Mouse (Mus musculus) lung, postnatal 0 days (tissue): ENCODE measurements around the gene Araf. TPM values are rescaled to one million over a fixed set of nuclear protein-coding genes. Genes with fewer than 3 reads are reported as not detected.

ENCODE experiments used
- ATAC-seq: fragments of 200-750 bp; cut with Nextera tagmentation; 2 replicates; pipeline ENCODE4 v1.8.0; 2017; ENCODE audit warnings: moderate library complexity
- DNase-seq: peaks from one replicate; pipeline ENCODE4 v3.0.0-alpha.2; 2016; ENCODE audit warnings: low spot score
- H3K27ac ChIP-seq: fragments of 300-500 bp; sonication (generic); 2 replicates; pipeline ENCODE4 v1.5.1; 2014; ENCODE audit warnings: antibody characterized with exemption, mild to moderate bottlenecking, low read length, mixed read lengths
- H3K27me3 ChIP-seq: fragments of 300-500 bp; sonication (generic); replicated peaks from 2 replicates; pipeline ENCODE4 v1.6.1; 2014; ENCODE audit warnings: low read length, mixed read lengths; ENCODE audit not compliant: insufficient read depth
- H3K36me3 ChIP-seq: fragments of 300-500 bp; sonication (generic); 2 replicates; pipeline ENCODE4 v1.6.1; 2014; ENCODE audit warnings: low read length, mixed read lengths; ENCODE audit not compliant: insufficient read depth
- H3K4me1 ChIP-seq: fragments of 300-500 bp; sonication (generic); 2 replicates; pipeline ENCODE4 v1.6.1; 2014; ENCODE audit warnings: antibody characterized with exemption, low read depth, low read length, mixed read lengths; ENCODE audit not compliant: insufficient read depth
- H3K4me2 ChIP-seq: fragments of 300-500 bp; sonication (generic); replicated peaks from 2 replicates; pipeline ENCODE4 v1.6.1; 2014; ENCODE audit warnings: low read depth, mild to moderate bottlenecking, low read length, moderate library complexity, mixed read lengths
- H3K4me3 ChIP-seq: fragments of 300-500 bp; sonication (generic); 2 replicates; pipeline ENCODE4 v1.5.1; 2014; ENCODE audit warnings: low read depth, low read length
- H3K9ac ChIP-seq: fragments of 300-500 bp; sonication (generic); replicated peaks from 2 replicates; pipeline ENCODE4 v1.6.1; 2014; ENCODE audit warnings: low read depth, mild to moderate bottlenecking
- H3K9me3 ChIP-seq: fragments of 300-500 bp; sonication (generic); 2 replicates; pipeline ENCODE4 v1.6.1; 2016; ENCODE audit warnings: low read length, mixed read lengths
- CTCF ChIP-seq: IDR thresholded peaks from 2 replicates; pipeline ENCODE4 v1.5.1; 2016; ENCODE audit warnings: antibody characterized with exemption, mild to moderate bottlenecking
- EP300 ChIP-seq: IDR thresholded peaks from 2 replicates; pipeline ENCODE4 v1.6.1; 2016; ENCODE audit warnings: antibody characterized with exemption, mild to moderate bottlenecking, control low read depth
- WGBS: fragments of 180-500 bp; shearing (Covaris S2); extraction: QIAGEN DNeasy Blood & Tissue Kit; methylation state at CpG from one replicate; pipeline ENCODE4 v1.1.7; 2014; 5-methylcytosine and 5-hydroxymethylcytosine counted together
- polyA plus RNA-seq: library from polyadenylated mRNA; unstranded; fragments of >200 nt; fragmentation: Nextera tagmentation; extraction: Ambion mirVana; gene quantifications from 2 replicates; pipeline ENCODE4 v1.2.1, GENCODE M21; 2015

The Araf gene
- polyA plus RNA-seq, 1 experiment from 2014 or later: 73.8 TPM

DNA sequence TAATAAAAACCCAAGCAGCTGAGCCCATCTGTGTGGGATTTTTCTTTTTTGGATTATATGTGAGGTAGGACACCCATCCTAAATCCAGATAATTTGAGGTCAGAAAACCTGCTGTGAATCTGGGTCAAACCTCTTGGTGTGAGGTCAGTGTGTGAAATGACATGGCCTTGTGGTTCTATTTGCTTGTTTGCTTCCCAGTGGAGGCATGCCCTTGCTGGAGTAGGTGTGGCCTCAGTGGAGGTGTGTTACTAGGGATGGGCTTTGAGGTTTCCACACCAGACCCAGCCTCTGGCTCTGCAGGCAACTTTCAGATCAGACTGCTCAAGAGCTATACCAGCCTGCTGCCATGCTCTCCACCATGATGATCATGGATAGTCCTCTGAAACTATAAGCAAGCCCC, 20.0 kb upstream of the Araf start:
- Histone ChIP-seq H3K4me3 (no peak overlapping the region), H3K27me3 (no peaks in the 10 kb centered on the region), H3K4me2 (no peak overlapping the region), H3K36me3 (no peaks in the 10 kb centered on the region), H3K9ac (no peak overlapping the region), H3K9me3 (no peaks in the 10 kb centered on the region), H3K27ac (no peak overlapping the region), H3K4me1 (no peaks in the 10 kb centered on the region)
- TF ChIP-seq EP300 (no peak), CTCF (no peak)
- DNase-seq: no peak
- ATAC-seq: no peak

DNA sequence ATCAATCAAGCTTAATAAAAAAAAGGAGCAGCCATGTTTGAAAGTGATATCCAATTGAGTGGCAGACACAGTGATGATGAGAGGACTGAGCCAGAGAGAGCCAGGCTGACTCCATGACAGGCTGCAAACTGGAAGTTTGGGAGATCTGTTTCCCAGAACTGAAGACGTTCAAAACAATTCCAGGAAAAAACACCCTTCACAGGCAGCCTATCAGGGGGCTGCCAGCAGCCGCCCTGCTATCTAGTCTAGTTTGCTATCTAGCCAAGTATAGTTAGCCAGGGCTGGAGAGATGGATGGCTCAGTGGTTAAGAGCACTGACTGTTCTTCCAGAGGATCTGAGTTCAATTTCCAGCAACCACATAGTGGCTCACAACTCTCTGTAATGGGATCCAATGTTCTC, 10.3 kb upstream of the Araf start:
- WGBS: 41% methylated on average over 2 of the region's 2 CpGs
- no peak overlapping the region for H3K27ac ChIP-seq
- H3K36me3 ChIP-seq: no peaks in the 10 kb centered on the region
- H3K27me3 ChIP-seq: no peaks in the 10 kb centered on the region
- no peaks in the 10 kb centered on the region for H3K4me1 ChIP-seq
- no peak overlapping the region for H3K4me3 ChIP-seq
- no peak overlapping the region for H3K9ac ChIP-seq
- H3K9me3 ChIP-seq: no peaks in the 10 kb centered on the region
- DNase-seq (no peak), ATAC-seq (no peak)
- TF ChIP-seq EP300 (no peak), CTCF (no peak)
- H3K4me2 ChIP-seq: no peak overlapping the region

DNA sequence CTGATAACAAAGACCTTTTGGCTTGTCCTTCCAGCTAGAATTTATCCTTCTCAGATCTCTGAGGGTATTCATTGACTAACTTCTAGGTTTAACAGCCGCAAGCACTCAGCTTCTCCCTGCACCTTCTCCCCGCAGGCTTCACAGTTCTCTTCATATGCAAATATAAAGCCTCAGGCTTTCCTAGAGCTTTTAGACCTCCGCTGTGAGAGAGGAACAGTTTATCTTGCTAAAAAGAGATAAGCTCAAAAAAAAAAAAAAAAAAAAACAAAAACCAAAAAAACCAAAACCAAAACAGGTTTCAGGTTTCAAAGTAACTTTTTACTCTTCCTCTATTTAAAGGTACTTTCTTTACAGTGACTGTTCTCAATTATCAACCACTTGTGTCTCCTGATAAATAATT, 5.2 kb upstream of the Araf start:
- Histone ChIP-seq H3K27ac (no peak overlapping the region), H3K4me2 (no peak overlapping the region), H3K36me3 (no peaks in the 10 kb centered on the region), H3K27me3 (no peaks in the 10 kb centered on the region), H3K9me3 (no peaks in the 10 kb centered on the region), H3K4me3 (no peak overlapping the region), H3K4me1 (no peaks in the 10 kb centered on the region), H3K9ac (no peak overlapping the region)
- whole genome bisulfite sequencing: 33% methylated on average over 3 of the region's 3 CpGs
- no peak for ATAC-seq
- TF ChIP-seq EP300 (no peak), CTCF (no peak)
- no peak for DNase-seq

DNA sequence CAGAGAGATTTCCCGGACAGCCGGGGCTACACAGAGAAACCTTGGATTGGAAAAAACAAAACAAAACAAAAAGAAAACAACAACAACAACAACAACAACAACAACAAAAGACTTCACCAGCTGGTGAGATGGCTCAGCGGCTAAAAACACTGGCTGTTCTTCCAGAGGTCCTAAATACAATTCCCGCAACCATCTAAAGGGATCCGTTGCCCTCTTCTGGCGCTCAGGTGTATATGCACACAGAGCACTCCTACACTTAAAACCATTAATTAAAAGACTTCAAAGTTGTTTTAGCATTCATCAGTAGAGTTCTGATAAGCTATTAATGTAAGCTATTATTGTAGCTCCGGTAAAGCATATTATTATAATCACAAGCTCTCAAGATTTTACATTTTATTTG, 4.4 kb upstream of the Araf start:
- H3K27ac ChIP-seq: no peak overlapping the region
- ATAC-seq: no peak
- H3K4me2 ChIP-seq: no peak overlapping the region
- WGBS: 63% methylated on average over 7 of the region's 7 CpGs
- no peak overlapping the region for H3K4me3 ChIP-seq
- H3K27me3 ChIP-seq: no peaks in the 10 kb centered on the region
- DNase-seq: peak; percentile 18
- H3K9me3 ChIP-seq: no peaks in the 10 kb centered on the region
- H3K4me1 ChIP-seq: no peaks in the 10 kb centered on the region
- TF ChIP-seq CTCF (peak; percentile 43), EP300 (no peak)
- no peak overlapping the region for H3K9ac ChIP-seq
- no peaks in the 10 kb centered on the region for H3K36me3 ChIP-seq

DNA sequence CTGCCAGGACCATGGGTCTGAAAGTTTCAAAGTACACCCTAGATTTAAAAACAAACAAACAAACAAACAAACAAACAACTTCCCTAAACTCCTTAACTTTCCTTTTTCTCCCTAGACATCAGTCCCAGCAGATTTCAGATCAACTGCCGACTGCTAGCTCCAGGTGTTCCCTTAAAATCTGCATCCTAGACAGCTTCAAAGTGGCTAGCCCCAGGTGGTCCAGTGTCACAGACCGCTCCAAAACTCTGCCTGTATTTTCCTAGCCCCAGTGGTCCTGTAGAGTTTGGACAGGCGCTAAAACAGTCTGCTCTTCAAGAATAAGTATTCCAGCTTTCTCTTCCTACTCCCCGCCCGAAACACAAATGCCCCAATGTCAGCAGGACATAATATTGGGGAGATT, 3.4 kb upstream of the Araf start:
- no peak for DNase-seq
- no peak for ATAC-seq

DNA sequence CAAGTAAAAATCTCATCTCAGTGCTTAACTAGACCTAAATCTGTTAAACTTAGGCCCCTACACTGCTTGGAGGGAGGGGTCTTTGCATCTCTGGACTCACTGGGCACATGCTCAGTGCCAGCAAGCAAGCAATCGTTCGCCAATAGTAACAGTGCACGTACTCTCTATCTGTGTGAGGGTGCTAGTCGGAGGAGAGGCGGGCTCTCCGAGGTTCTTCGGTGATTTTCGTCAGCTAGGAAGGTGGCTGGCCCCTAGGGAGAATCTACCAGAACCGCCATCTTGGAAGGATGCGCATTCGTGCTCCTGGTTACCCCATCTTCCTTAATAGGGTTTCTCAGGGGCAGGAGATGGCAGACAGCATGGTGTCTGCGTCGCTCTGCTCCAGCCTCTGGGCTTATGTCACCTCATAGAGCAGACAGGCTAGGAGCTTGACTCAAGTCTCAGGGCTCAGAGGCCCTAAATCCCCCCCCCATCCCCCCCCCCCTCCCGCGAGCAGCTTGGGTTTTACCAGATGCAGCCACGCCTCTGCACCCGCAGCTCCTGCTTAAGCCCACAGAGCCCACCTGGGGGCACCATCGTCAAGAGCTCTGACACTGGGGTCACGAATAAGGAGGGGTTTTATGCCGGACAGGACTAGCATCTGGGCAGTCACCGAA, 655 bp downstream of the Araf start:
- Histone ChIP-seq H3K9me3 (no peaks in the 10 kb centered on the region), H3K4me3 (peak overlapping the region; percentile 33), H3K4me1 (no peaks in the 10 kb centered on the region), H3K27ac (no peak overlapping the region), H3K4me2 (peak overlapping the region; percentile 48), H3K9ac (0 out of 2 replicates have a peak overlapping the region, but pooled peaks have one; percentile 6), H3K27me3 (no peaks in the 10 kb centered on the region), H3K36me3 (no peaks in the 10 kb centered on the region)
- DNase-seq: peak; percentile 77
- TF ChIP-seq CTCF (peak; percentile 7; the same call in 1 of the 2 replicates), EP300 (no peak)
- ATAC-seq: peak; percentile 97
- WGBS: 21% methylated on average over 18 of the region's 21 CpGs

More for the DNA sequence above, 3.4 kb upstream of the Araf start:
- Histone ChIP-seq H3K27me3 (no peaks in the 10 kb centered on the region), H3K4me2 (no peak overlapping the region), H3K4me1 (no peaks in the 10 kb centered on the region), H3K36me3 (no peaks in the 10 kb centered on the region), H3K9me3 (no peaks in the 10 kb centered on the region), H3K27ac (no peak overlapping the region), H3K4me3 (no peak overlapping the region), H3K9ac (no peak overlapping the region)
- 33% methylated on average over 5 of the region's 5 CpGs for WGBS
- no peak for TF ChIP-seq CTCF
- TF ChIP-seq EP300: no peak

DNA sequence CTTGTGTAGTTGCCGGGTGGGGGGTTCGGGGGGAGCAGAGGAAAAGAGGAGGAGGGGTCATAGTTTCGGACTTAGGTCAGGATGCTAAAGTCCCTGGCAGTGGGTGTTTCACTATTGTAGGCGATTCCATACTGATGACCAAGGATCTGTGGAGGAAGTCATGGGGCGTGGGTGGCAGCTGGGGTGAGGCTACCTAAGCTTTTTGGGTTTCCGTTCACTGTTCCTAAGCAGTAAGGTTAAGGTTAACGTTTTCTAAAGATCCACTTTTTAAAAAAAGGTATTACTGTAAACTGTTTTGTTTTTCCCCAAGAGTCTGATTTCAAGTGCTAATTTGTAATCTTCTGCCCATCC, 1.2 kb downstream of the Araf start:
- H3K36me3 ChIP-seq: no peaks in the 10 kb centered on the region
- H3K4me1 ChIP-seq: no peaks in the 10 kb centered on the region
- H3K27me3 ChIP-seq: no peaks in the 10 kb centered on the region
- H3K4me2 ChIP-seq: peak overlapping the region; percentile 48
- H3K27ac ChIP-seq: no peak overlapping the region
- ATAC-seq (peak; percentile 46), DNase-seq (no peak)
- no peak for TF ChIP-seq CTCF
- TF ChIP-seq EP300: no peak
- H3K4me3 ChIP-seq: peak overlapping the region; percentile 33
- H3K9me3 ChIP-seq: no peaks in the 10 kb centered on the region
- 35% methylated on average over 7 of the region's 7 CpGs for WGBS
- no peak overlapping the region for H3K9ac ChIP-seq
